ENCODE assay signal across 7 mouse cellular contexts in the genomic region with DNA sequence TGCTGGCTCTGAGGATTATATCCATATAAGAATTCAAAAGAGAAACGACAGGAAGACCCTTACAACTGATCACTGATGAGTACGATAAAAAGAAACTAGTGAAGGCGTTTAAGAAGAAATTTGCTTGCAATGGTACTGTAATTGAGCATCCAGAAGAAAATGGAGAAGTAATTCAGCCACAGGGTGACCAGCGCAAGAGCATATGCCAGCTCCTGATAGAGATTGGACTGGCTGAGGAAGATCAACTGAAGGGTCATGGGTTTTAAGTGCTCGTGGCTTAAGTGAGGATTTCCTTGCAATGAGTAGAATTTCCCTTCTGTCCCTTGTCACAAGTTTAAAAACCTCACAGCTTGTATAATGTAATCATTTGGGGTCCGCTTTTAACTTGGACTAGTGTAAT. TPM values are rescaled to one million over a fixed set of nuclear protein-coding genes. Genes with fewer than 3 reads are reported as not detected.
A peak's percentile ranks its signal among the peaks of the same experiment; 100 is the strongest.
DNase-seq lines count a peak whose midpoint lies in the region; ATAC-seq and TF ChIP-seq lines count a peak whose summit lies in the region.
"Not testable (repeated sequence)": the region's sequence is repeated elsewhere in the genome, so short reads cannot be mapped to it uniquely, and the experiment has no call there.

No protein-coding gene starts in this region.

- not testable (repeated sequence) for H3K4me1 ChIP-seq in forebrain, embryonic 14.5 days (ENCODE audit: control insufficient read depth, insufficient read depth, low read length); heart, postnatal 0 days (ENCODE audit: control insufficient read depth, insufficient read depth); kidney, adult 2 months (ENCODE audit: control insufficient read depth, insufficient read depth, low read length); liver, embryonic 11.5 days (replicated peaks; ENCODE audit: control insufficient read depth, insufficient read depth, low read length); neural tube, embryonic 15.5 days

- peak overlapping the region; percentile 49 for H3K4me2 ChIP-seq in forebrain, embryonic 14.5 days (ENCODE audit: low read length)
- peak overlapping the region; percentile 69 for H3K4me2 ChIP-seq in heart, postnatal 0 days (ENCODE audit: low read depth, low read length)
- H3K4me2 ChIP-seq in liver, embryonic 11.5 days, result peak overlapping the region; percentile 62
- peak overlapping the region; percentile 70 for H3K4me2 ChIP-seq in neural tube, embryonic 15.5 days

- TF ChIP-seq EP300 in heart, postnatal 0 days (IDR thresholded peaks at IDR 0.05; ENCODE audit: low read depth), result not testable (repeated sequence)

- TF ChIP-seq CTCF in heart, postnatal 0 days (IDR thresholded peaks at IDR 0.05; ENCODE audit: low read depth); kidney, adult 2 months (conservative IDR thresholded peaks at IDR 0.05; ENCODE audit: insufficient read depth, insufficient read length, low read depth, low read length): not testable (repeated sequence)

- peak; percentile 1 for DNase-seq in embryo, embryonic 10.5 days (ENCODE audit: low spot score)
- DNase-seq in forebrain, embryonic 14.5 days (ENCODE audit: low spot score); heart, postnatal 0 days (ENCODE audit: low spot score); kidney, adult 2 months; liver, embryonic 11.5 days (ENCODE audit: low spot score): not testable (repeated sequence)
- DNase-seq in mesoderm, embryonic 11.5 days (ENCODE audit: low read depth, low spot score), result peak; percentile 0

- not testable (repeated sequence) for H3K27me3 ChIP-seq in forebrain, embryonic 14.5 days (replicated peaks; ENCODE audit: control insufficient read depth, insufficient read depth, low read length); heart, postnatal 0 days (ENCODE audit: control insufficient read depth, insufficient read depth, low read length); kidney, adult 2 months (replicated peaks; ENCODE audit: control insufficient read depth, insufficient read depth, low read length); liver, embryonic 11.5 days (replicated peaks; ENCODE audit: control insufficient read depth, insufficient read depth, low read length); neural tube, embryonic 15.5 days (replicated peaks)

- not testable (repeated sequence) for H3K36me3 ChIP-seq in forebrain, embryonic 14.5 days (ENCODE audit: control insufficient read depth, insufficient read depth, low read length); heart, postnatal 0 days (replicated peaks; ENCODE audit: control insufficient read depth, insufficient read depth, low read length); kidney, adult 2 months (ENCODE audit: control insufficient read depth, insufficient read depth, low read length); liver, embryonic 11.5 days (ENCODE audit: control insufficient read depth, insufficient read depth, low read length); neural tube, embryonic 15.5 days

- H3K4me3 ChIP-seq in forebrain, embryonic 14.5 days (ENCODE audit: low read depth, low read length), result peak overlapping the region; percentile 29
- H3K4me3 ChIP-seq in heart, postnatal 0 days (ENCODE audit: low read depth, low read length), result peak overlapping the region; percentile 43
- peak overlapping the region; percentile 25 for H3K4me3 ChIP-seq in kidney, adult 2 months (ENCODE audit: insufficient read depth, low read depth, low read length)
- peak overlapping the region; percentile 32 for H3K4me3 ChIP-seq in liver, embryonic 11.5 days (ENCODE audit: low read depth, low read length)
- peak overlapping the region; percentile 41 for H3K4me3 ChIP-seq in neural tube, embryonic 15.5 days (replicated peaks)

- H3K9ac ChIP-seq in forebrain, embryonic 14.5 days (ENCODE audit: low read length), result peak overlapping the region; percentile 55
- H3K9ac ChIP-seq in heart, postnatal 0 days (replicated peaks; ENCODE audit: low read depth, low read length), result 0 out of 2 replicates have a peak overlapping the region, but pooled peaks have one; percentile 30
- H3K9ac ChIP-seq in liver, embryonic 11.5 days (ENCODE audit: low read depth, low read length), result peak overlapping the region; percentile 17; the same call in 1 of the 2 replicates
- peak overlapping the region; percentile 42 for H3K9ac ChIP-seq in neural tube, embryonic 15.5 days (replicated peaks)

- TF ChIP-seq POLR2A in kidney, adult 2 months (IDR thresholded peaks at IDR 0.05; ENCODE audit: low read depth, low read length), result not testable (repeated sequence)

- not testable (repeated sequence) for H3K27ac ChIP-seq in forebrain, embryonic 14.5 days (ENCODE audit: low read depth, low read length); heart, postnatal 0 days (ENCODE audit: low read depth); kidney, adult 2 months (ENCODE audit: insufficient read depth, low read depth, low read length); liver, embryonic 11.5 days (ENCODE audit: low read depth, low read length); neural tube, embryonic 15.5 days (replicated peaks)

- ATAC-seq in forebrain, embryonic 14.5 days; heart, postnatal 0 days (ENCODE audit: insufficient read depth, low read depth); liver, embryonic 11.5 days (replicated peaks; ENCODE audit: low FRiP score): not testable (repeated sequence)
- peak; percentile 3; the same call in 1 of the 2 replicates for ATAC-seq in neural tube, embryonic 15.5 days (ENCODE audit: low FRiP score)

- H3K9me3 ChIP-seq in forebrain, embryonic 14.5 days (replicated peaks; ENCODE audit: control insufficient read depth, low read length); heart, postnatal 0 days (replicated peaks; ENCODE audit: control insufficient read depth, low read length); liver, embryonic 11.5 days (ENCODE audit: control insufficient read depth, low read length); neural tube, embryonic 15.5 days (replicated peaks): not testable (repeated sequence)

- 72% methylated on average over 6 of the region's 6 CpGs for WGBS in forebrain, embryonic 14.5 days
- 48% methylated on average over 6 of the region's 6 CpGs for WGBS in heart, postnatal 0 days
- WGBS in kidney, adult 2 months, result 39% methylated on average over 6 of the region's 6 CpGs
- WGBS in liver, embryonic 11.5 days, result 37% methylated on average over 6 of the region's 6 CpGs
- 65% methylated on average over 6 of the region's 6 CpGs for WGBS in neural tube, embryonic 15.5 days

RNA-seq across cellular contexts. Expression of gene D130040H23Rik, which starts 58.4 kb away (rescaled TPM):
- 7.2 and 8.0 TPM in 2 replicates for polyA plus RNA-seq in forebrain, embryonic 14.5 days (2014; fragmentation: Nextera tagmentation; extraction: Ambion mirVana)
- total RNA-seq in heart, postnatal 0 days (2014; rRNA removed; ENCODE audit: low replicate concordance), result 4.9 TPM in 1 of 2 replicates, not detected in the other
- 2.1 and 2.5 TPM in 2 replicates for polyA plus RNA-seq in heart, postnatal 0 days (2015; fragmentation: Nextera tagmentation; extraction: Ambion mirVana)
- polyA plus RNA-seq in kidney, adult 2 months (2012; rRNA removed), result 0.20 and 0.27 TPM in 2 replicates
- polyA plus RNA-seq in liver, embryonic 11.5 days (2014; fragmentation: Nextera tagmentation; extraction: Ambion mirVana), result 3.7 and 3.9 TPM in 2 replicates
- 9.9 and 10.8 TPM in 2 replicates for polyA plus RNA-seq in neural tube, embryonic 15.5 days (2015; fragmentation: Nextera tagmentation; extraction: Ambion mirVana)
